31 mouse cellular contexts compared by ENCODE assay signal in genomic region chr19:41330401-41330800, GRCm38 (mm10). TPM values are rescaled to one million over a fixed set of nuclear protein-coding genes. Genes with fewer than 3 reads are reported as not detected.
DNase-seq lines count a peak whose midpoint lies in the region; ATAC-seq and TF ChIP-seq lines count a peak whose summit lies in the region.
"Had no signal": no experiment of that assay in that cellular context is flagged by ENCODE, and none has a peak within 500 bp of the region (broad histone marks: within the 10 kb centered on the region; RNA-seq: fewer than 3 reads in every experiment).

No protein-coding gene starts in this region.

- H3K36me3 ChIP-seq in liver, adult 2 months (ENCODE audit: control insufficient read depth, insufficient read depth, low read length): peaks cover 33% of the 10 kb centered on the region
- no peaks in the 10 kb centered on the region for H3K36me3 ChIP-seq in liver, embryonic 11.5 days (ENCODE audit: control insufficient read depth, insufficient read depth, low read length)
- peaks cover 29% of the 10 kb centered on the region for H3K36me3 ChIP-seq in spleen, adult 2 months (ENCODE audit: control insufficient read depth, insufficient read depth, low read length)
- H3K36me3 ChIP-seq: embryonic facial prominence, embryonic 12.5 days; heart, embryonic 10.5 days; heart, embryonic 15.5 days; hindbrain, embryonic 12.5 days; limb, embryonic 10.5 days; limb, embryonic 15.5 days; midbrain, embryonic 12.5 days had no signal

- H3K4me3 ChIP-seq in liver, adult 2 months (ENCODE audit: insufficient read depth, low read depth, low read length): no peak overlapping the region
- no peak overlapping the region for H3K4me3 ChIP-seq in liver, embryonic 11.5 days (ENCODE audit: low read depth, low read length)
- no peak overlapping the region; the same call in 1 of the 2 replicates for H3K4me3 ChIP-seq in spleen, adult 2 months (ENCODE audit: extremely low read depth, insufficient read depth, insufficient read length)
- H3K4me3 ChIP-seq: embryonic facial prominence, embryonic 12.5 days; heart, embryonic 10.5 days; heart, embryonic 15.5 days; hindbrain, embryonic 12.5 days; limb, embryonic 10.5 days; limb, embryonic 15.5 days; midbrain, embryonic 12.5 days had no signal

- DNase-seq in liver, adult 2 months (ENCODE audit: extremely low read depth, low read depth, low spot score): peak; percentile 63
- no peak for DNase-seq in liver, embryonic 11.5 days (ENCODE audit: low spot score)
- DNase-seq in spleen, adult 2 months (ENCODE audit: low read depth in 1 of 2, low spot score in 2 of 2): no peak
- no peak for DNase-seq in spleen, postnatal 4 days (ENCODE audit: low spot score in 2 of 2)
- DNase-seq in embryo, embryonic 11 days: peak; percentile 8
- DNase-seq in ovary, adult 18-20 months (ENCODE audit: low spot score): no peak
- no peak for DNase-seq in thymus, postnatal 10 days (ENCODE audit: low spot score in 2 of 2)
- DNase-seq: adrenal gland, postnatal 10 days; cerebellum, adult 11-12 months; cerebellum, adult 9-11 months; gastrocnemius, postnatal 25 days; heart, adult 11 months; kidney, adult 8-10 months; kidney, postnatal 10 days; lung, adult 2 months; lung, postnatal 10 days; retina, postnatal 1 day; right cerebral cortex, postnatal 14 days; thymus, adult 18-20 months; thymus, postnatal 36 days had no signal

- TF ChIP-seq POLR2A in liver, adult 2 months (IDR thresholded peaks at IDR 0.05; ENCODE audit: extremely low read depth, insufficient read depth, low read length): no peak
- no peak for TF ChIP-seq POLR2A in spleen, adult 2 months (IDR thresholded peaks at IDR 0.05; ENCODE audit: low read depth, low read length)

- no peak for TF ChIP-seq CTCF in liver, adult 2 months (IDR thresholded peaks at IDR 0.05; ENCODE audit: low read depth, low read length)
- TF ChIP-seq CTCF in spleen, adult 2 months (IDR thresholded peaks at IDR 0.05; ENCODE audit: extremely low read depth, insufficient read depth, insufficient read length, insufficient replicate concordance): no peak

- H3K4me1 ChIP-seq in liver, adult 2 months (ENCODE audit: control insufficient read depth, insufficient read depth, low read length): peaks cover 4% of the 10 kb centered on the region; the same call in 1 of the 2 replicates
- H3K4me1 ChIP-seq in liver, embryonic 11.5 days (replicated peaks; ENCODE audit: control insufficient read depth, insufficient read depth, low read length): no peaks in the 10 kb centered on the region
- peaks cover 33% of the 10 kb centered on the region; the same call in 1 of the 2 replicates for H3K4me1 ChIP-seq in spleen, adult 2 months (ENCODE audit: control insufficient read depth, insufficient read depth, insufficient read length)
- H3K4me1 ChIP-seq: embryonic facial prominence, embryonic 12.5 days; heart, embryonic 10.5 days; heart, embryonic 15.5 days; hindbrain, embryonic 12.5 days; limb, embryonic 10.5 days; limb, embryonic 15.5 days; midbrain, embryonic 12.5 days had no signal

- 46% methylated on average over 7 of the region's 7 CpGs for WGBS in liver, adult 2 months
- 80% methylated on average over 7 of the region's 7 CpGs for WGBS in liver, embryonic 11.5 days
- WGBS in spleen, adult 2 months: 85% methylated on average over 7 of the region's 7 CpGs

- peaks cover 5% of the 10 kb centered on the region; the same call in 1 of the 2 replicates for H3K79me2 ChIP-seq in liver, adult 2 months (ENCODE audit: control insufficient read depth, insufficient read depth, low read length)

- H3K27ac ChIP-seq in liver, adult 2 months (replicated peaks; ENCODE audit: insufficient read depth, low read depth, low read length): no peak overlapping the region
- H3K27ac ChIP-seq in liver, embryonic 11.5 days (ENCODE audit: low read depth, low read length): no peak overlapping the region
- H3K27ac ChIP-seq in spleen, adult 2 months (ENCODE audit: insufficient read depth, low read length): peak overlapping the region; percentile 88
- H3K27ac ChIP-seq: embryonic facial prominence, embryonic 12.5 days; heart, embryonic 10.5 days; heart, embryonic 15.5 days; hindbrain, embryonic 12.5 days; limb, embryonic 10.5 days; limb, embryonic 15.5 days; midbrain, embryonic 12.5 days; stomach, postnatal 0 days had no signal

- H3K9ac ChIP-seq in liver, adult 2 months (ENCODE audit: low read depth, low read length): no peak overlapping the region
- H3K9ac ChIP-seq in liver, embryonic 11.5 days (ENCODE audit: low read depth, low read length): no peak overlapping the region
- H3K9ac ChIP-seq: embryonic facial prominence, embryonic 12.5 days; heart, embryonic 15.5 days; hindbrain, embryonic 12.5 days; limb, embryonic 15.5 days; midbrain, embryonic 12.5 days had no signal

- H3K27me3 ChIP-seq in liver, adult 2 months (ENCODE audit: control insufficient read depth, insufficient read depth, low read length): no peaks in the 10 kb centered on the region
- H3K27me3 ChIP-seq in liver, embryonic 11.5 days (replicated peaks; ENCODE audit: control insufficient read depth, insufficient read depth, low read length): no peaks in the 10 kb centered on the region; the same call in 1 of the 2 replicates
- no peaks in the 10 kb centered on the region for H3K27me3 ChIP-seq in spleen, adult 2 months (ENCODE audit: control insufficient read depth, insufficient read depth, low read length)
- H3K27me3 ChIP-seq: embryonic facial prominence, embryonic 12.5 days; heart, embryonic 15.5 days; hindbrain, embryonic 12.5 days; limb, embryonic 15.5 days; midbrain, embryonic 12.5 days had no signal

- no peaks in the 10 kb centered on the region for H3K9me3 ChIP-seq in liver, embryonic 11.5 days (ENCODE audit: control insufficient read depth, low read length)
- H3K9me3 ChIP-seq: embryonic facial prominence, embryonic 12.5 days; heart, embryonic 10.5 days; heart, embryonic 15.5 days; hindbrain, embryonic 12.5 days; limb, embryonic 10.5 days; limb, embryonic 15.5 days; midbrain, embryonic 12.5 days had no signal

- H3K4me2 ChIP-seq in liver, embryonic 11.5 days: no peak overlapping the region
- H3K4me2 ChIP-seq: embryonic facial prominence, embryonic 12.5 days; heart, embryonic 15.5 days; hindbrain, embryonic 12.5 days; limb, embryonic 15.5 days; midbrain, embryonic 12.5 days had no signal

- no peak for ATAC-seq in liver, embryonic 11.5 days (replicated peaks; ENCODE audit: low FRiP score)
- ATAC-seq: CD4-positive, CD25-positive, alpha-beta regulatory T cell, adult 4 months; forebrain, embryonic 14.5 days; intestine, embryonic 16.5 days had no signal

RNA-seq across cellular contexts. Expression of gene Pik3ap1, which starts 54.5 kb away (rescaled TPM):
- total RNA-seq in liver, adult 2 months (2014; rRNA removed): 21.7 and 34.8 TPM in 2 replicates
- 25.4 and 31.9 TPM in 2 replicates for polyA plus RNA-seq in liver, adult 2 months (2012; rRNA removed)
- polyA plus RNA-seq in liver, embryonic 11.5 days (2014; fragmentation: Nextera tagmentation; extraction: Ambion mirVana): 5.4 and 5.6 TPM in 2 replicates
- 40.7 and 45.8 TPM in 2 replicates for polyA plus RNA-seq in spleen, adult 2 months (2012; rRNA removed)

Comparison
In these comparisons a context has a peak if more than half of its experiments do, and no peak if none do; other contexts are left out.
1. DNase-seq: peak in liver, adult 2 months (single experiment) and embryo, embryonic 11 days (single experiment); none in liver, embryonic 11.5 days (single experiment), spleen, adult 2 months (0 of 2), spleen, postnatal 4 days (0 of 2), ovary, adult 18-20 months (single experiment) and thymus, postnatal 10 days (0 of 2).